Mouse (Mus musculus) adrenal gland, adult 18-20 months (tissue): ENCODE measurements around the gene Nucks1. TPM values are rescaled to one million over a fixed set of nuclear protein-coding genes. Genes with fewer than 3 reads are reported as not detected.

ENCODE experiments used
- DNase-seq, 2 experiments: peaks; one replicate each; pipeline ENCODE4 v3.0.0; 2021 to 2022; ENCODE audit warnings: low spot score in 2 of 2
- total RNA-seq, 2 experiments: library from RNA; stranded (reverse); gene quantifications; 1 replicate in 1 of 2; 2 replicates in 1 of 2; pipeline ENCODE4 v1.2.3; 2021

The Nucks1 gene
- total RNA-seq, 2 experiments from 2014 or later, result 107 to 130 TPM

DNA sequence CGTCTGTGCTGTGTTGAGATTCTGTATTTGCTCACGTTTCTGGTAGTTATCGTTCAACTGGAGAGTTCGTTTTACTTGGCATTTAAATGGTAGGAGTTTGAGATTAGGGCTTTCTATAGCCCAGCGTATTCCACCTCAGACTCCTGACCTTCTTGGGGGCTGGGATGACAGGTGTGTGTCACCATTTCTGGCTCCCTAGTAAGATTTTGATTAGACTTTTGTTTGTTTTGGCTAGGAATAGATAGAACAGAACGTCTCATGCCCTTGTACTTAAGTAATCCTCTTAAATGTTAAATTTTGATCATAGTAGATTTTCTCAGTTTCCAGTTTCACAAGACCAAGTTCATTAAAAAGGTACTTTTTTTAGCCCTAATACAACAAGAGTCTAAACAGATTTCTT is 7.3 kb downstream of the Nucks1 start:
- no peak for DNase-seq

DNA sequence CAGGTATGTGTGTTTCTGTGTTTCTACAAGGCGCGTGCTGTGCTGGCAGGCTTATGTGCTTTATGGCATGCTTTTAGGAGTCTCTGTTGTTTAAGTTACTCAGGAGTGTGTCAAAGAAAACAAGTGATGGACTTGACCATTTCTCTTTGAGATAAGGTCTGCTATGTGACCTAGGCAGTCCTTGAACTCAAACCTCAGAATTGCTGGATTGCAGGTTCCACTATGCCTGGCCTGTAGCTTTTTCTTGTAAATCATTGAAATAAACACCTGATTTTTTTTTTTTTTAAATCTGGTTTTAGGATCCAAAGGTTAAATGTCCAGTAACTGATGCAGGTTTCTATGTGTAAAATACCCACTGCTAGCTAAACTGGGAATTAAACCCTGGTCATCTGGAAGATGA is 8.7 kb downstream of the Nucks1 start:
- DNase-seq, result no peak

DNA sequence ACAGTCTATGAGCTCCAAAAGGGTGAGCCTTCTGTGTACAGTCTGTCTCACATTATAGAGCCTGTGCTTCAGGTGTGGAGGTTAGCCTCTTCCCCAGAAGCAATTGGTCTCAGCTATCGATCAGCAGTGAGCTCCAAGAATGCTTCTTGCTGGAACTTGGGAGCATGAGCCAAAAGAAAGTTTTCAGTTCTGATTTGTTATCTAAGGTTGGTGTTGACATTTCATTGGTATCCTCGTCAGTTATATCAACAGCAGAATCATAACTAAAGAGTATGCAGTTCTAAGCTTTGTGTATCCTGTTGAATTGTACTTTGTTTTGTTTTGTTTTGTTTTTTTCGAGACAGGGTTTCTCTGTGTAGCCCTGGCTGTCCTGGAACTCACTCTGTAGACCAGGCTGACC is 11.8 kb downstream of the Nucks1 start:
- DNase-seq, result no peak

DNA sequence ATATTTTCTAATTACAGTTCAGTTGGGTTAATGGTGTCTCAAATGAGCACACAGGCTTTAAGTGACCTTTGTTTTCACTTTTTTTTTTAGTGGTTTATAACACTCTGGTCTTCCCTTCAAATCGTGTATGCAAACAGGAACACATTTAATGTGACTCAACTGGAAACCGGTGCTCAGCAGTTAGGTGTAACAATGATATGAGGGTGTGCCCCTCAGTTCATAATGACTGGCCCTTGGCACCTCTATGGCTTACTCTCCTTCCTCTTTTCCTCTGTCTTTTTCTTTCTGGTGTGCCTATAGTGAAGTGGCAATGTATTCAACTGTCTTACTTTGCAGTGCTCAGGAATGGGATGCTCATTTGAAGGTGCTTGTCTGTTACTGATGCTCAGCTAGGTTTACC is 23.1 kb downstream of the Nucks1 start:
- DNase-seq, result no peak

DNA sequence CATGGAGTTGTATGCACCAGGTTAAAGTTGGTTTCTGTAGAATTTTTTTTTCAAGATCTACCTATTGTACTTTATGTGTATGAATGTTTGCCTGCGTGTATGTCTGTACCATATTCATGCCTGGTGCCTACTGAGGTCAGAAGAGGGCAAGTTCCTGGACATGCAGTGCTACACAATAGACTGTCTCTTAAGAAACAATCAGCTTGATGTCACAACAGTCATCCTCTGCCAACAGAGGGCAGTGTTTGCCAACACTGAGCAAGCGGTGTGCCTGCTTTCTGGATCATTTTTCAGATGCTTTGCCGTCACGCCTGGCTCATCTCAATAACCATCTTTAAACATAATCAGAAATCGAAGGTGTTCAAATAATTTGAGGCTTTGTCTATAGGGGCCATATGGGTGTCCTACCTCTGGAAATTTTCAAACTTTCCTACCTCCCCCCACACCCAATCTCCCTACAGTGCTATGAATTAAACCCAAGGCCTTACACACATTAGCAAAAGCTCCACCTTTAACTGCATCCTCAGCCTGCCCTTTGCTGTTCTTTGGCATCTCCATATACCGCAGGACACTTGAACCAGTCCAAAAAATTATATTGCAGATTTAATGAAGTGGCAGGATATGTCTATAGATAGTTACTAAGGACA is 27.4 kb downstream of the Nucks1 start:
- DNase-seq, result peak; percentile 60 to 66

DNA sequence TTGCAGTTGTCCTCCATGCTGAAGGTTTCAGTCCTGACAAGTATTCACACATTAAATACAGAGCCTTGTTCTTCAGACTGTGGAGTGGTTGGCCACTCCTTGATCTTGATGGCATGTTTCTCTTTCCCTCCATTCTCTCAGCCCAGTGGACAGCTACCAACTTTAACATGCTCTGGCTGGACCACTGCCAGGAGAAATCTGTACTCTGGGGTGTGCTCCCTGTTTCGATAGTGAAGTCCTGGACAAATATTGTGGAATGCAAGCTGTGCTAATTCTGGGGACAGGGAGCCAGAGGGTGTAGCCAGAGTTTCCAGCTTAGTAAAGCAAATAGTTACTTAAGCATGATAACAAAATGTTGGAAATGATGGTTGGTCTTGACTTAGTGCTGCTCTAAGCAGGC is 28.5 kb downstream of the Nucks1 start:
- no peak for DNase-seq

DNA sequence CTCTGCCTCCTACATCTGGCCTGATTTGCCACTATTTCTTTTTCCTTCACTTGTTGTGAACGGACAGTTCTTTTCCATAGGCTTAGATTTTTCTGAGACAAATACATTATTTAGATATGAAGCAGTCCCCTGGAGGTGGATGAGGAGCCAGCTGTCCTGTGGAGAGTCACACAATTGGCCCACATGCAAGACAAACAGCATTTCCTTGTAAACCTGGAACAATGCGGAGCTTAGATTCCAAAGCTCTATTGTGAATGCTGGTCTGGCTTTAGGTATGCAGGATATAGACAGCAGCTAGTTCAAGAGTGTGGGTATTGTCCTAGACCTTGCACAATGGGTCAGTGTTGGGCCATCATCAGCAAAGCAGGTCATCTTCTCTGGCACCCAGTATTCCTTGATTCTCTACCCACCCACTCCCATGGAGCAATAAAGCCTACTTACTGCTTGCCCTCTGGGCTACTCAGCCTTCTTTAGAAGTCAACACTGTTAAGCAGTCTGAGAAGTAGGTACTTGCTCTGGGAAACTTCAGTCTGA is 30.4 kb downstream of the Nucks1 start:
- no peak for DNase-seq

DNA sequence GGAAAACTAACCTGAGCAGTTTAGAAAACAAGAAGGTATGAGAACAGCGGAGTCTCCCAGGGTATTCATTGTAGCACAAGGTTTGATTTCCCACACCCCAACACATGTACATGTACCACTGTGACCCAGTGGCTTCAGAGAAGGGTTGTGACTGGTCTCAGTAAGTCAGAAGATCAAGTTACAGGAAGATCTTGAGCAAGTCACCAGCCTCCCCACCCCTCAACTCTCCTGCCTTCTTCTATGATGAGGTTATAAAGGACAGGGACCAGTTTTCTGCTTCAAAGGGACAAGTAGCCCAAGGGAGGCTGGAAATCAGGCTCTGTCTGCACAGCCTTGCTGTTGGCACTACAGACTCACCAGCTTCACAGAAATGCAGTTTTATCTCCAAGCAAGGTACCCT is 31.2 kb downstream of the Nucks1 start:
- DNase-seq, result no peak

DNA sequence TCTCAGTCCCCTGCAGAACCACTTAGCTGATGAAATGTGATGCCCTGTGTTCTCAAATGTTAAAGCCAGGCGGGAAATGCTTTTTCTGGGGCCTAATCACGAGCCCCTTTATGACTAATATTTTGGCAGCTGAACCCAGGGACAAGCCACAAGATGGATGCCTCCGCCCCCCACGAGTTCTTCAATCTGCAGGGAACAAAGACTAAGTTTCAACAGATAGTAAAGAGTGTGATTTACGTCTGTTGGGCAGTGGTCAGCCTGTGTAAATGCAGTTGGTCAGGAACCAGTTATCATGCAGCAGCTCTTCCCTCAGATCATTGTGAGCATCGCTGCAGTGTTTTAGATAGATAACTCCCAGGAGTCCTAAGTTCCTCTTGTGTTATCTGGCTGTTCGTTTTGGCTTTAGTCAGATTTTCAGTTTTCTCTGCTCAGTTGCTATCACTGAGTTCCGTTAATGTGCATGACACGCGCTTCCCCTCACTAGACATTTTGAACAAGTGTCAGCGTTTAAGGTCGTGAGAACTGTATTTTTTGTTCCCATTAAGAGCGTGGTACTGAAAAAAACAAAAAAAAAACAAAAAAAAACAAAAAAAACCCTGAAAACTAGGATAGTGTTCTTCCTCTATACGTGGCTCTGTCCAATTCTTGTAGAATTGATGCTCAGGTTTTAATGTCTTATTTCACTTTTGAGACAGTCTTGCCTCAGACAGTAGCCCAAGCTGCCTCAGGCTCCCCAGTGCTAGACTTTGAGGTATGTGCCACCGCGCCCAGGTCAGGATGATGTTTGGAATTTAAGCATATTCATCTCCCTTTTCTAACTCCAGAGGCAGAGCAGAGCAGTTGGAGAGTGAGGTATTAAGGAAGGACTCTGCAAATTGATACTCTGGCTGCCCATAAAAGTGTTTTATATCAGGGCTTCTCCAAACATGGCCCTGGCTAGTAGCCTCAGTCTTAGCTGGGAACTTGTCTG is 32.6 kb downstream of the Nucks1 start:
- no peak for DNase-seq

DNA sequence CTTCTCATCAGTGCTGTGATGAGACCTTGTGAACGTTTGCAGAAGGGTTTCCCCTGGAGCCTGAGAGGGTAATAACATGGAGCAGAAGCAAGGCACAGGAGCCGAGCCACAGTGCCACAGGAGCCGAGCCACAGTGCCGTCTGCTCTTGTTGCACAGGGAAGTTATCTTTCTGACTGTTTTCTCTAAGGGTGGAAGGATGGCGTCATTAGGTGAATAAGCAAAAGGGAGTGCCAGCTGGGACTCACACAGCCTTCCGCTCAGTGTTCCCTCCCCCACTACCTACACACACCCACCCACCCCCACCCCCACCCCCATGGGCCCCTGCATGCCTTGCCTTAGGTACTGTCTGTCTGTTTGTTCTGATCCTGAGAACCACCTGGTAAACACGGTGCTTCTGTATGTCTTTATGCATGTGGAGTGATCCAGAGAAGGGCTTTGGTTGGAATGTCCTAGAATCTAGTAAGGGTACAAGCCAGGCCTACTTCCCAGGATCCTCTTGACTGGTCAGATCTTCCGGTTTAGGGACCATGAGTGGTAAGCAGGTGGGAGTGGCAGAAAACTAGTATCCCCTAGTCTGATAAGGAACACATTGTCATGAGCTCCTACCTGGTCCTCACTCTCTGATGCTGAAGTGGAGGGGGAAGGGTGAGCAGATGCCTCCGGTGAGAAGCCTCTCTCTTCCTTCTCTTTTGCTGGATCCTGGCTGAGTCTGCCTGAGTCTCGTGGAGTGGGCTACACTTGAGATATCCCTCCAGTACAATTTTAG is 35.5 kb downstream of the Nucks1 start:
- DNase-seq, result no peak

DNA sequence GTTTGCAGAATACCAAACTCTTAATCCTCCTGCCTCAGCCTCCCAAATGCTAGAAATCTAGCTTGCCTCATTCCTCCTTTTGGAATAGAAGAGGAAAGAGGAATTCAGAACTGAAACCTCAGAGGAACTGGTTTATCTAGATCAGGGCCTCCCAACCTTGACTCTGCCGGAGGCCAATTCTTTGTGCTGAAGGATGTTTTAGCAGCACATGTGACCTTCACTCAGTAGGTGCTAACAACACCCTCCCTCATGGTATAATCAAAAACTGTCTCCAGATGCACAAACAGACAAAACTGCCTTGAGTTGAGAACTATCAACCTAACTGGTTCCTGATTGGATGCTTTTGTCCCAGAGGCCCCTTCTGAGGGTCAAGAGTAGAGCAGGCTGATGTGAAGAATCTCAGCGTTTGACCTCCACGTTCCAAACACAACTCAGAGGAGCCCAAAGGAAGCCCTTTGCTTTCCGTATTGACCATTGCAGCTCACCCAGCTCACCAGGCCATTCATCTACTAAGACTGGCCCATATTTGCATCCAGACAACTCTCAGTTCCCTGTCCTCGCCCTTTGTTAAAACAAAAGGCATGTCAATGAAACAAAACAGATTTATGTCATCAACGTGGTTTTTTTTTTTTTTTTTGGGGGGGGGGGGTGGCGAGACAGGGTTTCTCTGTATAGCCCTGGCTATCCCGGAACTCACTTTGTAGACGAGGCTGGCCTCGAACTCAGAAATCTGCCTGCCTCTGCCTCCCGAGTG is 36.3 kb downstream of the Nucks1 start:
- DNase-seq, result no peak

DNA sequence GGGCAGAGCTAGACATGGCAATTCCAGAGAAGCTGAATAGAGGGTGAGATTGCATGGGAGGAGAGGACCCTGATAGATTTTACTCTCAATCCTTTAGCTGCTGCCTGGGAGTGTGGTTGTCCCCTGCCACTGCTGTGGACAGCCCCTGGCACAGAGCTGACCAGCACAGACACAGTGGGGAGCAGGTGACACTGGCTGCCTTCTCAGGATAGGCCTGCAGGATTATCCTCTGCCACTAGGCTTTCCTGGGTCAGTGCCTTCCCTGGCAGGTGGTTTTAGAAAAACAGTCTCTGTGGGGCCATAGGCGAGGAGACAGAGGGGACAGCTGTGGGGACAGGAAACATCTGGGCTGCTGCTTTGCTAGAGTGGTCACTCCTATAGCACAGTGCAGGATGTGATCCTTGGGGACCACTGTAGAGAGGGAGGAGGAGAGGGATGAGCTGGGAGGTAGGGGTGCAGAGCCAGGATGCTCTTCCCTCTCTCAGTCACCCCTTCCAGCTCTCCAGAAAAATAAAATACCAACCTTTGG is 37.7 kb downstream of the Nucks1 start:
- DNase-seq, result no peak

DNA sequence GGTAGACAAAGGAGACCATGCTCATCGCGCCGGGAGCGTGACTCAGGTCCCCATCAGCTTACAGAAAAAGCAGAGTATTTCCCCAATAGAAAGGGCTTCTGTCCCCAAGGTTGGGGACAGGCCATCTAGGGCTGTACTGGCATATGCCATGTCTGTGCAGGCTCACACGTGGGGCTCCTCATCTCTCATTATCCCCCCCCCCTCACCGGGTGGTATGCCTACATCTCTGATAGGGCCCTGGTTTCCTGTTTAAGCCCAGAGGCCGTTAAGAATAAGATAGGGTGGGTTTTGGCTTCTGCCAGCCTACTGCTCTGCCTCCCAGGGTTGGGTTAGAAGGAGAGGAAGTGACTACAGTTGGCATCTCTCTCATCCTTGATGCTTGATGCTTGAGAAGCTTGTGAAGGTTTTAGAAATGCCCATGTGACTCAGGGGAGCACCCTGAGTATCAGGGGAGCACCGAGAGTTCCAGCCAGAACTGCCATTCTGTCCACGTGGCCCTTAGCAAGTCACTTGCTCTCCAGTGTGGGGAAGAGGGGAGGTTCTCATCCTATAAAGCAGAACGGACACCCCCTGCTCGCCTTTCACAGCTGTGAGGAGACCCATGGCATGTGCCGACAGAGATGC is 44.0 kb downstream of the Nucks1 start:
- no peak for DNase-seq

DNA sequence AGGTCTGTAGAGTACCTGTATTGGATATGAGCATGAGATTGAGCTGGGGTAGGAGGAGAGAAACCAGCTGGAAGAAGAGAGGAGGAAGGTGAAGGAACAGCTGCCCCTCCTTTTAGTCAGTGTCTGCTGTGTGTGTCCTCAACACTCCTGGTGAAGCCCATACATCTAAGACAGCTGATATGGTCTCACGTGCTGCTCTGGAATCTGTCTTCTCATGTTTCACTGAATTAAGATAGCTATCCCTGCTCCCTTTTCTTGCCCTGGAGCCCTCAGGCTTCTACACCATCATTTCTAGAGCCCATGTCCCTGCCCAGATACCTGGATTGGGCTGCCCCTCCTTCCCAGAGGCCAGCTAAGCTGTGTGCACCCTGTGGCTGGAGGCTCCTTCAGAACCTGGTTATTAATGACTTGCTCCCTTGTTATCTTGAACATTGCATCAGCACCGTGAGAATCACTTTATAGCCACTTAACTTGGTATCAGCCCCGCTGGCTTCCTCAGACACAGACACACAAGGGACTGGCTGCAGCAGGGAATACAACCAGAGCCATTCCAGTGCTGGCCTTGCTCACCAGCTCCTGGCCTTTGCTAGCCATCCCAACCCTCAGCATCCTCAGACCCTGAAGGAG is 44.9 kb downstream of the Nucks1 start:
- DNase-seq, result no peak

DNA sequence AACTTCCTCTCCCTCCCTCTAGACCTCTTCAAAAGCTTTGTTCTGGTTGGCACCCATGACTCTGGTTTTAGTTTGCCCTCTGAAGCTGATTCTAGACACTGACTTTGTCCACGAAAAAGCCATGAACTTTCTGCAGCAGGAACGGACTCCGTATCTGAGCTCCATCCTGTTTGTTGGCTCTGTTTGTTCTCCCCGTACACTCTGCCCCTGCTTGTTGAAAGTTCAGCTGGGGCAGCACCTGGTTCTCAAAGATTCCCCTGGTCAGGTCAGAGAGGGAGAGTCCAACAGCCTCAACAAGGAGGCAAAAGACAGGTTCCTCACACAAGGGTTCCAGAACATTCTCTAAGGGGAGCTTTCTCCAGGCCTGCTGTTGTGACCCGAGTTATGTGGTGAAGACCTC is 47.1 kb downstream of the Nucks1 start:
- no peak for DNase-seq

DNA sequence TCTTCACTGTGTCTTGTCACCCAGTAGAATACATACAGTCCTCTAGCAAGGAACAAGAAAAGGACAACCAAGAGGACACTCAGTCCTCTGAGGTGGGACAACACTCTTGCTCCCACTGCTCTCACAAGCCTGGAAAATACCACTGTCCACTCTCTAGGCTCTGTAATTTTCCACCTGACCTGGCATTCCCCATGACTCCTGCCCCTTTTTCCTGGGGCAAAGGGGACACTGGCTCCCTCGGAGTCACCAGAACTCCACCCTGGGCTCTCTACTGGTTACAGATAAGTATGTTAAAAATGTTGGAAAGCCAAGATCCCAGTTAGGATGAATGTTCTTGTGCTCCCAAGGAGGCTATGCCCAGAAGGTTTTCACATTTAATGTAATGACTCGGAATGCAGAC is 50.7 kb downstream of the Nucks1 start:
- no peak for DNase-seq

DNA sequence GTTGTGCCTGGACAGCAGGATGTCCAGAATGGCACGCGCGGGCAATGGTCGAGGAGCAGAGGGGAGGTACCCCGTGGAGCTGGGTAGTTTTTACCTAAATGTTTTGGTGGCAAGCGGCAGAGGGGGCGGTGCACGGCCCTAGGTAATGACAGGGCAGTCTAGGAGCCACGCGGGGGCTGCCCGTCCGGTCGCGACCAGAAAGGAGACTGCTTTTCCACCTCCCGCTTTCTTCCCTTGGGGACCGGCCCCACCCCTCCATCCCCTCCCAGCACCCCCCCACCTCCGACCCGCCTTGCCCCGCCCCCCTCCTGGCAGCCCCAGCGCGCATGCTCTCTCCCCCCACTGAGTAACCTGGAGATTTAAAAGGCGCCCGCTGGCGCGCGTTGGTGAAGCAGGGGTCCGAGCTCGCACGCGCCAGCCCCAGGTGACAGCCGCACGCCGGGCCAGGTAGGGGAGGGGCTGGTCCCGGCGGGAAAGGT is 52.3 kb downstream of the Nucks1 start, which contains the start of gene Slc45a3:
Gene Slc45a3 (plus strand): TSS at position 362 of the 479 bp plus-strand sequence.
- peak; percentile 67 to 71 for DNase-seq

DNA sequence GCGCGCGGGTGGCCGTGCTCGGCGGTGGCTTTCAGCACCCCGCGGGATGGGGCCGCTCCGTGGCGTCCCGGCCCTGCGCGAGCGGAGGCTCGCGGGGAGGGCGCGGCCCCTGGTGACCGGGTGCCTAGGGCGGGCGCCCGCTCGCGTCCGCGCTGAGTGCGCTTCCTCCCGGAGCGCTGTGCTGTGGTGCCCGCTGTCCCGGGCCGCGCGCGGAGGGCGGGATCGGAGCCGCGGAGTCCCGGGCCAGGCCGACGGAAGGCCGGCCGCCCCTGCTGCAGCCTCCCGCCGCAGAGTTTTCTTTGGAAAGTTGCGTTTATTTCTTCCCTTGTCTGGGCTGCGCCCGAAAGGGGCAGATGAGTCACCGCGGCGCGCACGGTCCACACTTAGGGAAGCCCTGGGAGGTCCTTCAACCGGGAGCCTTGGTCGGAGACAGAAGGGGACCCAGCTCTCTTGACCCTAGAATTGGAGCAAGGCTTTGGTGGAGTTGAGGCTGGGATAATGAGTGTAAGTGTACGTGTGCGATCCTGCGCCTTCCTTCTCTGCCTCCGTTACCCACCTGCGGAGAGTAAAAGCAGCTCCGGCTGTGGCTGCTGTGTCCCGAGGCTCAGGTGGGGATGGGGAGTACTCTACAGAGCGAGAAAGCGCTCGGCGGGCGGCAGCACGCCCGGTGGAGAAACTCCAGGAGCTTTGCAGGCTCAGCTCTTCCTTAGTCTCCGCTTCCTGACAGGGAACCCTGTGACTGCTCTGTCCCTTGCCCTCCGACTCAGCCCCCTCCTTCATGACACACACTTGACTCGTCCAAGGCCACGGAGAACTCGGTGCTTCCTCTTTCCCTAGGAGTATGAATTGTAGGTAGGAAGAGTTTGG is 53.0 kb downstream of the Nucks1 start:
- DNase-seq, result peak; percentile 49
